Mouse (Mus musculus) midbrain, embryonic 12.5 days (tissue): Measurements from ENCODE around the gene Tmem252. TPM values are rescaled to one million over a fixed set of nuclear protein-coding genes. Genes with fewer than 3 reads are reported as not detected.

Experiments
- ATAC-seq: fragments of 200-750 bp; cut with Nextera tagmentation; 2 replicates; pipeline ENCODE4 v1.8.0; 2017; ENCODE audit warnings: low read depth, moderate TSS enrichment, moderate library complexity; ENCODE audit not compliant: low FRiP score
- H3K27ac ChIP-seq: fragments of 300-500 bp; sonication (generic); replicated peaks from 2 replicates; pipeline ENCODE4 v1.5.1; 2016; ENCODE audit warnings: mild to moderate bottlenecking
- H3K27me3 ChIP-seq: fragments of 300-500 bp; sonication (generic); 2 replicates; pipeline ENCODE4 v1.6.1; 2016; ENCODE audit warnings: mild to moderate bottlenecking
- H3K36me3 ChIP-seq: fragments of 300-500 bp; sonication (generic); 2 replicates; pipeline ENCODE4 v1.6.1; 2016
- H3K4me1 ChIP-seq: fragments of 300-500 bp; sonication (generic); 2 replicates; pipeline ENCODE4 v1.6.1; 2016
- H3K4me2 ChIP-seq: fragments of 300-500 bp; sonication (generic); replicated peaks from 2 replicates; pipeline ENCODE4 v1.6.1; 2016; ENCODE audit warnings: mild to moderate bottlenecking, moderate library complexity
- H3K4me3 ChIP-seq: fragments of 300-500 bp; sonication (generic); 2 replicates; pipeline ENCODE4 v1.5.1; 2016; ENCODE audit warnings: mild to moderate bottlenecking
- H3K9ac ChIP-seq: fragments of 300-500 bp; sonication (generic); replicated peaks from 2 replicates; pipeline ENCODE4 v1.6.1; 2016; ENCODE audit warnings: mild to moderate bottlenecking, moderate library complexity
- H3K9me3 ChIP-seq: fragments of 300-500 bp; sonication (generic); 2 replicates; pipeline ENCODE4 v1.6.1; 2016; ENCODE audit warnings: mild to moderate bottlenecking
- WGBS: fragments of 180-500 bp; shearing (Covaris S2); methylation state at CpG from one replicate; pipeline ENCODE4 v1.1.7; 2016; 5-methylcytosine and 5-hydroxymethylcytosine counted together
- polyA plus RNA-seq: library from polyadenylated mRNA; unstranded; fragments of >200 nt; fragmentation: Nextera tagmentation; extraction: Ambion mirVana; gene quantifications from 2 replicates; pipeline ENCODE4 v1.2.1, GENCODE M21; 2016

Tmem252 gene
- polyA plus RNA-seq: 0.70 and 0.93 TPM in 2 replicates

- H3K9ac ChIP-seq: no peak within 1 kb of the TSS
- no peak within 1 kb of the TSS for H3K4me3 ChIP-seq
- H3K4me1 ChIP-seq: no peaks in the 10 kb centered on the region
- H3K27ac ChIP-seq: no peak within 1 kb of the TSS
- WGBS: 75% methylated on average over 3 of the region's 4 CpGs
- H3K9me3 ChIP-seq: no peaks in the 10 kb centered on the region
- H3K27me3 ChIP-seq: no peaks in the 10 kb centered on the region
- no peak for ATAC-seq
- H3K4me2 ChIP-seq: no peak within 1 kb of the TSS
- H3K36me3 ChIP-seq: no peaks in the 10 kb centered on the region
Measured at GRCm38 (mm10) chr19:24673762-24674161, at the start of gene Tmem252. Tmem252 (plus strand) TSS chr19:24674008.

- WGBS: 87% methylated on average over 4 of the region's 4 CpGs
- Histone ChIP-seq H3K4me3 (no peak overlapping the region), H3K9ac (no peak overlapping the region), H3K4me2 (no peak overlapping the region), H3K27ac (no peak overlapping the region), H3K9me3 (no peaks in the 10 kb centered on the region), H3K4me1 (no peaks in the 10 kb centered on the region), H3K27me3 (no peaks in the 10 kb centered on the region), H3K36me3 (no peaks in the 10 kb centered on the region)
- no peak for ATAC-seq
Measured at GRCm38 (mm10) chr19:24628049-24628448, 45.8 kb upstream of the Tmem252 start.

GRCm38 (mm10) chr19:24633008-24633407 lies 40.8 kb upstream of the Tmem252 start:
- Histone ChIP-seq H3K9ac (no peak overlapping the region), H3K4me3 (no peak overlapping the region), H3K36me3 (no peaks in the 10 kb centered on the region), H3K27me3 (peaks cover 3% of the 10 kb centered on the region; the same call in 1 of the 2 replicates), H3K27ac (no peak overlapping the region), H3K4me2 (no peak overlapping the region), H3K9me3 (no peaks in the 10 kb centered on the region), H3K4me1 (no peaks in the 10 kb centered on the region)
- no peak for ATAC-seq
- 86% methylated on average over 3 of the region's 3 CpGs for WGBS

GRCm38 (mm10) chr19:24634602-24635001 lies 39.2 kb upstream of the Tmem252 start:
- no peaks in the 10 kb centered on the region for H3K4me1 ChIP-seq
- H3K4me2 ChIP-seq: no peak overlapping the region
- no peak overlapping the region for H3K27ac ChIP-seq
- no peaks in the 10 kb centered on the region for H3K36me3 ChIP-seq
- no peak overlapping the region for H3K4me3 ChIP-seq
- H3K9ac ChIP-seq: no peak overlapping the region
- H3K9me3 ChIP-seq: no peaks in the 10 kb centered on the region
- 8% methylated on average over 7 of the region's 7 CpGs for WGBS
- peak; percentile 49; the same call in 1 of the 2 replicates for ATAC-seq
- peaks cover 3% of the 10 kb centered on the region; the same call in 1 of the 2 replicates for H3K27me3 ChIP-seq

- Histone ChIP-seq H3K9ac (no peak overlapping the region), H3K4me1 (no peaks in the 10 kb centered on the region), H3K4me2 (no peak overlapping the region), H3K36me3 (no peaks in the 10 kb centered on the region), H3K4me3 (no peak overlapping the region), H3K9me3 (no peaks in the 10 kb centered on the region), H3K27me3 (peaks cover 3% of the 10 kb centered on the region; the same call in 1 of the 2 replicates), H3K27ac (no peak overlapping the region)
- WGBS: 89% methylated on average over 10 of the region's 10 CpGs
- no peak for ATAC-seq
Measured at GRCm38 (mm10) chr19:24636616-24637015, 37.2 kb upstream of the Tmem252 start.

- no peaks in the 10 kb centered on the region for H3K4me1 ChIP-seq
- no peak for ATAC-seq
- no peak overlapping the region for H3K4me2 ChIP-seq
- peaks cover 3% of the 10 kb centered on the region; the same call in 1 of the 2 replicates for H3K27me3 ChIP-seq
- H3K36me3 ChIP-seq: no peaks in the 10 kb centered on the region
- H3K9ac ChIP-seq: no peak overlapping the region
- no peaks in the 10 kb centered on the region for H3K9me3 ChIP-seq
- H3K4me3 ChIP-seq: no peak overlapping the region
- 91% methylated on average over 6 of the region's 6 CpGs for WGBS
- H3K27ac ChIP-seq: no peak overlapping the region
Measured at GRCm38 (mm10) chr19:24637988-24638387, 35.8 kb upstream of the Tmem252 start.

GRCm38 (mm10) chr19:24640982-24641381 lies 32.8 kb upstream of the Tmem252 start:
- Histone ChIP-seq H3K27ac (no peak overlapping the region), H3K4me2 (no peak overlapping the region), H3K9me3 (no peaks in the 10 kb centered on the region), H3K9ac (no peak overlapping the region), H3K4me1 (no peaks in the 10 kb centered on the region), H3K4me3 (no peak overlapping the region), H3K27me3 (no peaks in the 10 kb centered on the region), H3K36me3 (no peaks in the 10 kb centered on the region)
- ATAC-seq: no peak
- WGBS: 83% methylated on average over 6 of the region's 6 CpGs

GRCm38 (mm10) chr19:24644971-24645370 lies 28.8 kb upstream of the Tmem252 start:
- no peak overlapping the region for H3K4me3 ChIP-seq
- no peaks in the 10 kb centered on the region for H3K9me3 ChIP-seq
- WGBS: 76% methylated on average over 10 of the region's 10 CpGs
- H3K36me3 ChIP-seq: no peaks in the 10 kb centered on the region
- H3K4me1 ChIP-seq: no peaks in the 10 kb centered on the region
- no peak overlapping the region for H3K9ac ChIP-seq
- H3K27ac ChIP-seq: no peak overlapping the region
- no peak for ATAC-seq
- no peaks in the 10 kb centered on the region for H3K27me3 ChIP-seq
- no peak overlapping the region for H3K4me2 ChIP-seq

GRCm38 (mm10) chr19:24646162-24646829 lies 27.5 kb upstream of the Tmem252 start:
- 0 out of 2 replicates have a peak, but pooled peaks cover 2% of the 10 kb centered on the region for H3K4me1 ChIP-seq
- H3K36me3 ChIP-seq: no peaks in the 10 kb centered on the region
- no peak overlapping the region for H3K9ac ChIP-seq
- no peak overlapping the region for H3K4me3 ChIP-seq
- no peak overlapping the region for H3K27ac ChIP-seq
- no peaks in the 10 kb centered on the region for H3K27me3 ChIP-seq
- H3K4me2 ChIP-seq: no peak overlapping the region
- no peaks in the 10 kb centered on the region for H3K9me3 ChIP-seq
- no peak for ATAC-seq
- WGBS: 79% methylated on average over 8 of the region's 8 CpGs

GRCm38 (mm10) chr19:24648016-24648415 lies 25.8 kb upstream of the Tmem252 start:
- no peak overlapping the region for H3K9ac ChIP-seq
- ATAC-seq: no peak
- H3K4me2 ChIP-seq: no peak overlapping the region
- no peak overlapping the region for H3K4me3 ChIP-seq
- peaks cover 10% of the 10 kb centered on the region; the same call in 1 of the 2 replicates for H3K4me1 ChIP-seq
- H3K27me3 ChIP-seq: no peaks in the 10 kb centered on the region
- H3K27ac ChIP-seq: no peak overlapping the region
- WGBS: 87% methylated on average over 8 of the region's 8 CpGs
- no peaks in the 10 kb centered on the region for H3K9me3 ChIP-seq
- H3K36me3 ChIP-seq: no peaks in the 10 kb centered on the region

GRCm38 (mm10) chr19:24650428-24650827 lies 23.4 kb upstream of the Tmem252 start:
- Histone ChIP-seq H3K9ac (no peak overlapping the region), H3K27ac (no peak overlapping the region), H3K36me3 (no peaks in the 10 kb centered on the region), H3K4me1 (peaks cover 10% of the 10 kb centered on the region; the same call in 1 of the 2 replicates), H3K4me2 (no peak overlapping the region), H3K4me3 (no peak overlapping the region), H3K27me3 (no peaks in the 10 kb centered on the region), H3K9me3 (no peaks in the 10 kb centered on the region)
- no peak for ATAC-seq
- 77% methylated on average over 8 of the region's 8 CpGs for WGBS

- no peak overlapping the region for H3K4me3 ChIP-seq
- H3K27ac ChIP-seq: no peak overlapping the region
- no peaks in the 10 kb centered on the region for H3K9me3 ChIP-seq
- H3K27me3 ChIP-seq: no peaks in the 10 kb centered on the region
- no peak overlapping the region for H3K9ac ChIP-seq
- ATAC-seq: no peak
- no peaks in the 10 kb centered on the region for H3K36me3 ChIP-seq
- peaks cover 10% of the 10 kb centered on the region; the same call in 1 of the 2 replicates for H3K4me1 ChIP-seq
- no peak overlapping the region for H3K4me2 ChIP-seq
- WGBS: 32% methylated on average over 2 of the region's 2 CpGs
Measured at GRCm38 (mm10) chr19:24651595-24651994, 22.2 kb upstream of the Tmem252 start.
